Mouse (Mus musculus) thymus, adult 2 months (tissue): Measurements from ENCODE around the gene Car14. TPM values are rescaled to one million over a fixed set of nuclear protein-coding genes. Genes with fewer than 3 reads are reported as not detected.

Experiments used
- DNase-seq: peaks from one replicate; pipeline ENCODE4 v3.0.0; 2021
- H3K27ac ChIP-seq: fragments of 200-500 bp; 2 replicates; pipeline ENCODE4 v1.5.1; 2012; ENCODE audit warnings: low read length, control low read depth; ENCODE audit not compliant: control insufficient read depth, insufficient read depth
- H3K27me3 ChIP-seq: fragments of 200-500 bp; 2 replicates; pipeline ENCODE4 v1.6.1; 2012; ENCODE audit warnings: mild to moderate bottlenecking, low read length, moderate library complexity, mixed read lengths; ENCODE audit not compliant: control insufficient read depth, insufficient read depth
- H3K36me3 ChIP-seq: fragments of 200-500 bp; 2 replicates; pipeline ENCODE4 v1.6.1; 2012; ENCODE audit warnings: mild to moderate bottlenecking, low read length, moderate library complexity; ENCODE audit not compliant: control insufficient read depth, insufficient read depth
- H3K4me1 ChIP-seq: fragments of 200-500 bp; replicated peaks from 2 replicates; pipeline ENCODE4 v1.6.1; 2012; ENCODE audit warnings: low read length; ENCODE audit not compliant: control insufficient read depth, insufficient read depth
- H3K4me3 ChIP-seq: fragments of 200-500 bp; 2 replicates; pipeline ENCODE4 v1.5.1; 2012; ENCODE audit warnings: mild to moderate bottlenecking, low read length, control low read depth, moderate library complexity; ENCODE audit not compliant: control insufficient read depth, insufficient read depth
- CTCF ChIP-seq: fragments of 200-500 bp; IDR thresholded peaks from 2 replicates; pipeline ENCODE4 v1.5.1; 2012; ENCODE audit warnings: mild to moderate bottlenecking, control low read depth, low read length, moderate library complexity, borderline replicate concordance; ENCODE audit not compliant: control insufficient read depth, poor library complexity, insufficient read depth; ENCODE audit errors: extremely low read depth
- POLR2A ChIP-seq: fragments of 200-500 bp; IDR thresholded peaks from 2 replicates; pipeline ENCODE4 v1.6.1; 2012; ENCODE audit warnings: mild to moderate bottlenecking, low read length, control low read depth, moderate library complexity; ENCODE audit not compliant: control insufficient read depth, poor library complexity, insufficient read depth; ENCODE audit errors: extremely low read depth
- WGBS: fragments of 180-500 bp; shearing (Covaris S2); methylation state at CpG from one replicate; pipeline ENCODE4 v1.1.7; 2018; 5-methylcytosine and 5-hydroxymethylcytosine counted together
- polyA plus RNA-seq: library from polyadenylated mRNA; depleted of rRNA; stranded (reverse); fragments of >200 nt; gene quantifications from 2 replicates; pipeline ENCODE4 v1.2.3, GENCODE M21; 2012

Car14 gene
- polyA plus RNA-seq, 1 experiment, result 13.0 TPM

GRCm38 (mm10) chr3:95870976-95871375 lies 33.5 kb downstream of the Car14 start:
- Histone ChIP-seq H3K27me3 (no peaks in the 10 kb centered on the region), H3K4me3 (peak overlapping the region; percentile 62), H3K36me3 (peaks cover 9% of the 10 kb centered on the region), H3K27ac (peak overlapping the region; percentile 39), H3K4me1 (peaks cover 6% of the 10 kb centered on the region)
- no peak for DNase-seq
- WGBS, result 9% methylated on average over 15 of the region's 15 CpGs
- TF ChIP-seq POLR2A, result no peak
- no peak for TF ChIP-seq CTCF

DNA sequence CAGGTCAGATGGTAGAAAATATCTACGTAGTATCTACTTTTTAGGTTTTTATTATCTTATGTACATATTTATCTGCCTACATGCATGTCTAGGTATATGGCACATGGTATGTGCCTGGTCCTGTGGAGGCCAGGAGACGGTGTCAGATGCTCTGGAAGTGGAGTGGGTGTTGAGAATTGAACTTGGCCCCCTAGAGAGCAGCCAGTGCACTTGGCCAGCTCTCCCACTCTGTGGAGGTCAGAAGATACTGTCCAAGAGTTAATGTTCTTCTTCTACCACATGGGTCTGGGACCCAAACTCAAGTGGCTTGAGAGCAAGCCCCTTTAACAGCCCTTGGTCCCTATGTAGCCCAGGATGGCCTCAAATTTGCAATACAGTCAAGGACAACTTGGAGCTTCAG lies 37.1 kb downstream of the Car14 start:
- no peaks in the 10 kb centered on the region for H3K27me3 ChIP-seq
- WGBS, result 97% methylated on average over 2 of the region's 2 CpGs
- no peak for DNase-seq
- TF ChIP-seq CTCF, result no peak
- no peak for TF ChIP-seq POLR2A
- H3K27ac ChIP-seq, result no peak overlapping the region
- H3K4me3 ChIP-seq, result no peak overlapping the region
- peaks cover 6% of the 10 kb centered on the region for H3K4me1 ChIP-seq
- H3K36me3 ChIP-seq, result peaks cover 14% of the 10 kb centered on the region

DNA sequence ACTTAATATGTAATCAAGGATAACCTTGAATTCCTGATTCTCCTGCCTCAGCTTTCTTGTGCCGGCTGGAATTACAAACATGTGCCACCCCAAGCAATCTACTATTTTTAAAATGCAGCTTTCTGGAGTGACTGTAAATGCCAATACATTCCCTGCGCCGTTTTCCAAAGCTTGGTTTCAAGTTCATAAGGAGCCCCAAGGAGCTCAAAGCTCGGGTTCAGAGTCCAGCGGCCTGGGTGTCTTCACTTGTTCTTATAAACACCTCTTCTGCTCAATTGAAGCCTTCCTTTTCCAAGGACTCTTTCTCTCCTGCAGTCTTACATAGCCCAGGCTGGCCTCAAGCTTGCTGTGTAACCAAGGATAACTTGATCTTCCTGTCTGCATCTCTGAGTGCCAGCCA lies 38.4 kb downstream of the Car14 start:
- no peak for TF ChIP-seq CTCF
- TF ChIP-seq POLR2A, result no peak
- no peak overlapping the region for H3K27ac ChIP-seq
- WGBS, result 97% methylated on average over 5 of the region's 5 CpGs
- no peak overlapping the region for H3K4me3 ChIP-seq
- 0 out of 2 replicates have a peak, but pooled peaks cover 3% of the 10 kb centered on the region for H3K4me1 ChIP-seq
- H3K36me3 ChIP-seq, result peaks cover 14% of the 10 kb centered on the region
- DNase-seq, result no peak
- H3K27me3 ChIP-seq, result no peaks in the 10 kb centered on the region

DNA sequence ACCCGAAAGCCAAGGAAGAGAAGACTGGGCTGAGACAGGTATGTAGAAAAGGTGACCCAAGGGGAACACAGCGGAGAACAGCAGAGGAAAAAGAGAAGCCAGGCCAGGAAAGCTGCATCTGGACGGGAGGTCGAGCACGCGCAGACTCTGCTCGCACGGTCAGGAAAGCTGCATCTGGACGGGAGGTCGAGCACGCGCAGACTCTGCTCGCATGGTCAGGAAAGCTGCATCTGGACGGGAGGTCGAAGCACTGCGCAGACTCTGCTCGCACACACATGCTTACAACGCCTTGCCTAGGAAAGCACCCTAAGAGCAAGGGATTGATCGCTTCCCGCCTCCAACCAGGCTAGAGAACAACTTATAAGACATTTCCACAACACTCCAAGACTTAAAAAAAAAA lies 38.9 kb downstream of the Car14 start:
- no peak overlapping the region for H3K4me3 ChIP-seq
- TF ChIP-seq POLR2A (no peak), CTCF (no peak)

DNA sequence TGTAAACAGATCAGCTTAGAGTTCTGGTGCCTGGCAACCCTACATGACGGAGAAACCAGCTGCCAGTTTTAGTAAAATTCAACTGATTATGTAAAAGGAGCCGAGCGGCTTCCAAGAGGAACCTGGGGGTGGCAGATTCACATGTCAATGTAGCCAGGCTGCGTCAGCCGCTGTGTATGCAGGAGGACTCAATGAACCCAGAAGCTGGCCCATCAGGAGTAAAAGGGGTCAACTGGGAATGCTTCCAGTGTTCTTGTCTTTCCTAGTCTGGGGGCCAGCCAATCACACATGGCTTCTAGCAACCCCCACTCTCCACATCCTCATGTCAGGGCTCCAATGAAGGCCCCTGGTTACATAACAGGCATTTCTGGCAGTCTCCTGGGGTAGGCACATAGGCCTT lies 39.4 kb downstream of the Car14 start:
- no peak for TF ChIP-seq CTCF
- TF ChIP-seq POLR2A, result no peak
- Histone ChIP-seq H3K4me1 (no peaks in the 10 kb centered on the region), H3K36me3 (peaks cover 14% of the 10 kb centered on the region), H3K27ac (no peak overlapping the region), H3K27me3 (no peaks in the 10 kb centered on the region), H3K4me3 (no peak overlapping the region)
- DNase-seq, result no peak
- WGBS, result 93% methylated on average over 5 of the region's 5 CpGs

More for the DNA sequence above, 38.9 kb downstream of the Car14 start:
- H3K4me1 ChIP-seq, result 0 out of 2 replicates have a peak, but pooled peaks cover 3% of the 10 kb centered on the region
- WGBS, result 97% methylated on average over 20 of the region's 20 CpGs
- DNase-seq, result no peak
- no peaks in the 10 kb centered on the region for H3K27me3 ChIP-seq
- H3K36me3 ChIP-seq, result peaks cover 14% of the 10 kb centered on the region
- no peak overlapping the region for H3K27ac ChIP-seq

GRCm38 (mm10) chr3:95863578-95863977 lies 40.9 kb downstream of the Car14 start:
- peaks cover 10% of the 10 kb centered on the region for H3K36me3 ChIP-seq
- H3K4me1 ChIP-seq, result no peaks in the 10 kb centered on the region
- 87% methylated on average over 7 of the region's 7 CpGs for WGBS
- H3K27ac ChIP-seq, result no peak overlapping the region
- no peak overlapping the region for H3K4me3 ChIP-seq
- no peak for DNase-seq
- no peaks in the 10 kb centered on the region for H3K27me3 ChIP-seq
- TF ChIP-seq CTCF, result no peak
- no peak for TF ChIP-seq POLR2A

- Histone ChIP-seq H3K27me3 (no peaks in the 10 kb centered on the region), H3K36me3 (peaks cover 5% of the 10 kb centered on the region; the same call in 1 of the 2 replicates), H3K4me1 (no peaks in the 10 kb centered on the region), H3K4me3 (no peak overlapping the region), H3K27ac (no peak overlapping the region)
- 36% methylated on average over 2 of the region's 2 CpGs for WGBS
- no peak for TF ChIP-seq POLR2A
- TF ChIP-seq CTCF, result no peak
- DNase-seq, result peak; percentile 85
Measured at GRCm38 (mm10) chr3:95861796-95862195, 42.7 kb downstream of the Car14 start.
